Mouse (Mus musculus): ENCODE measurements at regions not wholly inside any gene's neighbourhood (a gene's known extent, or its start where the extent isn't known, plus 50 kb on each side); places are given as distances from the start of the nearest gene placed in this dataset.

GRCm38 (mm10) chr3:38561186-38561585 lies 76.5 kb upstream of the Ankrd50 start:
- no peak for TF ChIP-seq TAL1 (IDR thresholded peaks at IDR 0.05; ENCODE audit: low read length)
- TF ChIP-seq GATA1 (IDR thresholded peaks at IDR 0.05; ENCODE audit: low read length), result no peak

All from erythroblast, embryonic 14.5 days (primary cell).